Mouse (Mus musculus): ENCODE results near the gene Fyn. TPM values are rescaled to one million over a fixed set of nuclear protein-coding genes. Genes with fewer than 3 reads are reported as not detected.

Gene Fyn
- polyA plus RNA-seq, 3 experiments from 2014 or later = 100 to 133 (median 132) TPM

DNA sequence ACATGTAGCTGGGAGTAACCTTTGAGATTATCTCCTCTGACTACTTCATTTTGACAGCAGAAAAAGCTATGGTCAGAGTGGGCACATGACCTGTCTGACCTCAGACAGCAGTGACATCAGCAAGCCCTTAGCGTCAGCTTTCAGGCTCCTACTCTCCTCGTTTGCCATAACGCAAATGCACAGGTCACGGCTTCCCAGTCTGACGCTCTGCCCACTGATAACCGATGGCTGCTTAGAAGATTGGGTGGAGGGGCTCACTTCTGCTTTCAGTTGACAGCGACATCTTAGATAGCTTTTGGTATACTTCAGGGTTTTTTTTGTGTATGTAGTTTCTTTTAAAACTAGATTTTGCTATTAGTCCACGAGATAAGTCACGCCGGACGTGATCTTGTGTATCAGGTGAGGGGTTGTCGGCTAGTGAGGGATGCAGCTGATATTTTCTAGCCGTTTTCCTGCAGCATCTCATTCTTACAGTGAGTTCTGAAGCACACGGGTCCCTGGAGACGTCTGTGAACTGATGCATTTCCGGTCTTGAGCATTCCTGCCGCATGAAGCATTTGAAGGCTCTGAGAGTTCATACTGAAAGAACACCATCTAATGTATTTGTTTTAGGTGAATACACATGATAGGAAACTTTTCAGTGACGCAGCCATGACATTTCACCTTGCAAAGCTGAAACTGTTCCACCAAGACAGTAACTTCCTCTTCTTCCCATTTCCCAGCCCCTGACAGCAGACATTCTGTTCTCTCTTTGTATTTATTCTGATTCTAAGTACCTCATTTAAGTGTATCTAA, 44.4 kb downstream of the Fyn start:
- ATAC-seq = peak; percentile 51

DNA sequence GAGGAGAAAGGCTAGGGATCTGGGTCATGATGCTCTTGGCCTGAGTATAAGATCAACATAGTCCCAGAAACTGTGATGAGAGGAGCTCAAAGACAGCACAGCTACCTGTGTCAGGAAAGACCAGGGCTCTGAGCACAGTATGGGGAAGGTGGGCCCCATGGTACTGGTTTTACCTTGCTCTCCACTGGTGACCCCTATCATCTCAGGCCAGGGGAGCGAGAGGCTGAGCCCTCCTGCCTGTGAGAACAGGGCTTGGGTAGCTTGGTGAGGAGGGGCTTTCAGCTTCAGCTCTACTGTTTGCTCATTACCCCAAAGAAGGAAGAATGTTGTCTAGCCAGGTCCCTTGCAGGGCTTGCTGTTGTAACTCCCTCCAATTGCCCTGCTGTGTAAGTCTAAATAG, 45.4 kb downstream of the Fyn start:
- ATAC-seq = no peak

DNA sequence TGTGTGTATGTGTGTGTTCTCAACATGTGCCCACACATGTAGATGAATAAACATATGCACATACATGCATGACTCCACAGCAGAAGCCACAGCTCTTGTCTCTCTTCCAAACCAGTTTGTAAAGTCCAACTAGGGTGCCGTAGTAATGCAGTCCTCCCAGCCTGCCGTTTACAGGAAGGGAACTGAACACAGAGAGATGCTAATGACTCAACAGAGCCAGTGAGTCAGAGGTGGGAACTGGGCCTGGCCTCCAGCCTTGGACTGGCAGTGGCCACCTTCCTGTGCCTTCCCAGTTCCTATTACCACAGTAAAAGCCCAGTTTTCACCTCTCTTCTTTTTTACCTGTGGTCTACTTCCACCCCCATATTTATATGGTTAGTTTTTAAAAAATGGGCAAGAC, 46.9 kb downstream of the Fyn start:
- peak; percentile 61 for ATAC-seq

DNA sequence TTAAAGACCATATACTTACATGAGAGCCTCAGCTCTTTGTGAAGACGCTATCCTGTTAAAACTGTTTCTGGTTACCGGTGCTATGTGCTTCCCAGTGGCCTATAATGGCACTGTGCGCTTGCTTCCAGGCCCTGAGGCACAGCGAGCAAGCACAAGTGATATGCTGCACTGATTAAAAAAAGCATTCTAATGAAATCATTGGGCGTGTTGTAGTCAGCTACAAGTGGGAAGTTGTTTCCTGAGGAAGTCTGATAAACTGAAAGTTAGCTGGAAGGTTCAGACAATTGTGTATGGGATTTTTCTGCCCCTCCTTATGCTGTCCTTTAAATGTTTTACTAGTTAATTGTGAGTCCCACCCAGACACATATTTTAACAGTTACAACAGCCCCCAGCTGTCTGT, 49.0 kb downstream of the Fyn start:
- no peak for ATAC-seq

DNA sequence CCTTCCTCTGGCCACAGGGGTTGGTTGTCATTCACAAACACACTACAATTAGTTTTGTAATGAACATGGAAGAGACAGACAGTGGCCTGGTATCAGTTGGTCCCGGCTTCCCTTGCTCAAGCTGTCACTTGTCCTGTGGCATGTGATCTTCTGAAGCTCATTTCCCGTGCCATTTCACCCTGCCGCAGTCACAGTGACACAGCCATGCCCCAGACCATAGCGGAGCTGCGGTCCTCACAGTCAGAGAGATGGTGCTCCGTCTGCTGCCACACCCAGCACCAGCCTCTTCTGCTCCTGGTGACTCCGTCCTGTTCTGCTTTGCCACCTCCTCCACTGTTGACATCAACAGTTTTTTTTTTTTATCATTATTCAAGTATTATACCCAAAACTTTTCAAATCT, 49.7 kb downstream of the Fyn start:
- no peak for ATAC-seq

DNA sequence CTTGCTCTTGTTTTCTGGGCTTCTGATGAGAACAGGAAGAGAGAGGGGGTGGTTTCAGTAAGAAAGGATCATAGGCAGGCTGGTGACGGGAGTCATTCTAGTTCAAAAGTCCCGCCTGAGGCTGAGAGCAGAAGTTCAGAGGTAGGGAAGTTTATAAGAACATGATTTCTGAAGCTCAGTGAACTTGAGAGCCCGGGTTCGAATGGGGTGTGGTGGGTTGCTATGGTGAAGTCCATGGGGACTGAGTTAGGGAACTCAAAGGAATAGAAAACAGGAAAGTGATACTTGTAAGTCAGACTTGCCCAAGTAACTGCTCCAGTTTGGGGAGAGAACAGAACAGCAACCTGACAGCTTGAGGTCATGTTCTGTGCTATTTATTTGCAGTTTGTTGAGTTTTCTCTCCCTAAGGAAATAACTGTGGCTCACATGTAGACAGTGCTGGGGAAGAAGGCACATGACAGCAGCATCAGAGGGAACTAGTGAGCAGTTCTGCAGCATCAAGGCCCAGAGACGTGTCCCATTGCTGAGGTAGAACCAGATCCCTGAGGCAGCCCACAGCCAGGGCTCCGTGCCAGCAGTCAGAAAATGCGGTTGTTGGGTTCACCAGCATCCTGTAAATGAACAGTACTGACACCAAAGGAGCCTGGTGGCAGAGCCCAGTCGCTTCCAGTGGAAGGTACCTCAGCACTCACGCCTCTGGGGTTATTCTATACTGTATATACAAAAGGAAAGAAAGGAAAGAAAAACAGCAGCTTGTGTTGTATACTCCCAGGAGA, 52.4 kb downstream of the Fyn start:
- ATAC-seq = peak; percentile 67

DNA sequence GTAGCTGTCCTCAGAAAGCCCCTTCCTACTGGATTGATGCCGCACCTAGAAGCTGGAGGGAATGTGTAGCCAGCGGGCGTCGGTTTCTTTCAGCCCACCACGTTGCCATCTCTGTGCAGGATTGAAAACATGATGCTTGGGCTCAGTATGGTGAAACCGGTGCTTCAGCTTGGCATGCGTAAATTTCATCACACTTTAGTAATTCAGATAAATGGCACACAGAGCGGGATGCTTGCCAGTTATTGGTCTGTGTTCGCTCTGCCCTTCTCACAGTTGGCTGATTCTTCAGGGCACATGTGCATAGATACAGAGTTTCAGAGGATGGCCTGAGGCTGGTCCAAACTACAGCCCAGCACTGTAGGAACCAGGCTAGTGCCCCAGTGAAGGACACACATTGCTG, 53.1 kb downstream of the Fyn start:
- no peak for ATAC-seq

DNA sequence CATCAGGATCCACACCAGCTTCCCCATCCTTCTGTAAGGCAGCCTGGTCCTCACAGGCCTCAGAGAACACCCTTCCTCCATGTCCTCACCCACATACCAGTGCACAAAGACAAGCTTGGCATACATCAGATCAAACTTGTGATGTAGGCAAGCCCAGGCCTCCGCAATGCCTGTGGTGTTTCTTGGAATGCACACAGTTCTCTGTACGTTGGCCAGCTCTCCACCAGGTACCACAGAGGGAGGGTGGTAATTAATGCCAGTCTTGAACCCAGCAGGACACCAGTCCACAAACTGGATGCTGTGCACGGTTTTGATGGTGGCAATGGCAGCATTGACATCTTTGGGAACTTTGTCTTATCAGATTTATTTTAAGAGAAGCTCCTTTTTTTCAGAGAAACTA, 56.0 kb downstream of the Fyn start:
- no peak for ATAC-seq

DNA sequence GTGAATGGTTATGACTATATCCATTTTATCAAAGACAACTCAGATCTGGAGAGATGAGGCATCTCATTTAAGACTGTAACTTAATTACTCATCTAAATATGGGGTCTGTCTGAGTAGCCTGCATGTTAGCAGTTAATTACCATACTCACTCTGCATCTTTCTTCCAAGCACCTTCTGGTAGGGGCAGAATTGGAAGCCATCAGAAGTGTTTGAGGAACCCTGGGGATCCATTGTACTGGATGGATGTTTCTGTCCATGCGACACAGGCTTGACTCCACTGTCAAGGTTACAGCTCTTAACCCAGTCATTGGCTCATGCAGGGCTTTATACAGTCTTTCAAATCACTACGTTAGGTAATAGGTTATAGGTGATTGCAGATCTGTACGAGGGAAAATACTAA, 57.4 kb downstream of the Fyn start:
- ATAC-seq = no peak

DNA sequence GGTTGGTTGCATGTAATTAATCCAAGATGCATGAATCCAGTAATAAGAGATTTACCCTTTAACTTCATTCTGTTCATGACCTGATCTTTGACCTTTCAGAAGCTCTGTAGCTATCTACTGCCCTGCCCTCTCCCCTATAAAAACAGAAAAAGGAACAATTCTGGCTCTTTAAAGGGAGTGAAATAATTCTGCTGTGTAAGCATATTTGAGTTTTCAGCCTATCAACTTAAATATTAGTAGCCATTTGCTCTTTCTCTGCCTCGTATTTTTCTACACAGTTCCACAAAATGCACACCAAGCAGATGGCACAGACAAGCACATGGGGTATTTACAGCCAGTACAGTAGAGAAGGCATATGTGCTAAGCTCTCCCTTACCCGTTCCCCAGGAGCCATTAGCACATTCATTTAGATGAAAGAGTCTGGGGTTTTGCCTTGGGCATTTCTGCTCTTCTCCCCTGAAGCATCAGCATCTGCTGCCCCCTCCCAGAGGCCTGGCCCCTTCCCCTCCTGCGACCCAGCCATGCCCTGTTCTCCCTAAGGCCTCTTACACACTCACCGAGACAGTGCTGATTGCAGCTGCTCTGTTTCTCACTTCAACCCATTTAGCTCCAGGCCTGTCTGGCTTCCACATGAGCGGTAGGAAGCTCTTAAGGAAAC, 58.3 kb downstream of the Fyn start:
- no peak for ATAC-seq

DNA sequence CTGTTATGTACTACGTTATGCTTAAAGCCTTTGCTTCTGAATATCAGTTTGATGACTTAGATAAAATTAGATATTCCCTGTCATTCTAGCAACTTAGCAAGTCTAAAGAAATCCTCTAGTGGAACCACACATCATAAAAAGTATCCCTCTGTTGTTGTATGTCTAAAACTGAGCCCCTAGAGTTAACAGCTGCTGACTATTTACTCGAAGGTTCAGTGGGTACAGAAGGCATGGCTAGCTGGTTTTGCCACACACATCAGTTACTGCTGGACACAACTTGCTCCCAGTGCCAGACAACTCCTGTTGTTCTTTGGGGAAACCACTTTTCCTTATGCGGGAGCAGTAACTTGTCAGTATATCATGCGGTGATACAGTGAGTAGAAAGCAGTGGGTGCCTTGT, 61.0 kb downstream of the Fyn start:
- ATAC-seq = no peak

DNA sequence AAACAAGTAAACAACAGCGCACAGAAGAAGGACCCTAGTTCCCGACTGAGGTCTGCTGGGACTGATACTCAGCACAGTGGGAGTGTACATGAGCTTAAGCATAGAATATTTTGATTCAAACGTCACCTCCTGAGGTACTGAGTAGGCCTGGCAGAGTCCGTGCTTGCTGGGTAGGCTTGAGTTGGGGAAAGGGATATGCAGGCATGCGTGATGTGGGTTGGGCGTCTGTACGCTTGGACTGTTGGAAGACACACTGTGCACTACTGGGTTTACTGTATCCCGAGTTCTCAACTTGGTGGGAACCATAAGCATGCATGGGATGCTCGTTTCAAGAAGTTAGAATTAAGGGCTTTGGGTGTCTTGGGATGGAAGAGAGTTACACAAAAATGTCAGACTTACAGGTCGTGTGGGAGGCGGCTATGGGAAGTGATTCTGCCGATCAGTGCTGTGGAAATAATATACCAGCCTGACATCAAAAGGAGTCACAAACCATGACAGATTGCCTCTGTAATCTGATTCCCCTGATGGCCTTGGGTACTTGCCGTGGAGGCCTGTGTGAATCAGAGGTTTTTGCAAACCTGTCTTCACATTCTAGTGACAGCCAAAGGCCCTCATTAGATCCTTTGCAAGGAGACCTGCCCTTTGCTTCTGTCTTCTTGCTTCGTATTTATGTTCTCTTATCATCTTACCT, 61.6 kb downstream of the Fyn start:
- peak; percentile 46 for ATAC-seq

DNA sequence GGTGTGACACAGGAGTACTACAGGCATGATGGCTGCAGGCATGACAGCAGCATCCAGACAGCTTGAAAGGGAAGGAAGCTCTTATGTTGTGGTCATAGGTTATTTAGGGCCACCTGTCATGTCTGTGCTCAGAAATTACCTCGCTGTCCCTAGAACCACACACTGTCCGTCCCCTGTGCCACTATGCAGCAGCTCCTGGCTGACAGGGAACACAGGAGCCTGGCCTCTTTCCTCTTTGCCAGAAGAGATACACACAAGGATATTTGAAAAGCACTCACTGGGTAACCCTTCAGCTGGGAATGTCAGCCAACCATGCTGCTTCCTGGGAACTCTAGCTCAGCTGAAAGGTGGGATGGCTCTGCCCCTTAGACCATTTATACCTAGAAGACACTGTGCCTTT, 62.6 kb downstream of the Fyn start:
- no peak for ATAC-seq

DNA sequence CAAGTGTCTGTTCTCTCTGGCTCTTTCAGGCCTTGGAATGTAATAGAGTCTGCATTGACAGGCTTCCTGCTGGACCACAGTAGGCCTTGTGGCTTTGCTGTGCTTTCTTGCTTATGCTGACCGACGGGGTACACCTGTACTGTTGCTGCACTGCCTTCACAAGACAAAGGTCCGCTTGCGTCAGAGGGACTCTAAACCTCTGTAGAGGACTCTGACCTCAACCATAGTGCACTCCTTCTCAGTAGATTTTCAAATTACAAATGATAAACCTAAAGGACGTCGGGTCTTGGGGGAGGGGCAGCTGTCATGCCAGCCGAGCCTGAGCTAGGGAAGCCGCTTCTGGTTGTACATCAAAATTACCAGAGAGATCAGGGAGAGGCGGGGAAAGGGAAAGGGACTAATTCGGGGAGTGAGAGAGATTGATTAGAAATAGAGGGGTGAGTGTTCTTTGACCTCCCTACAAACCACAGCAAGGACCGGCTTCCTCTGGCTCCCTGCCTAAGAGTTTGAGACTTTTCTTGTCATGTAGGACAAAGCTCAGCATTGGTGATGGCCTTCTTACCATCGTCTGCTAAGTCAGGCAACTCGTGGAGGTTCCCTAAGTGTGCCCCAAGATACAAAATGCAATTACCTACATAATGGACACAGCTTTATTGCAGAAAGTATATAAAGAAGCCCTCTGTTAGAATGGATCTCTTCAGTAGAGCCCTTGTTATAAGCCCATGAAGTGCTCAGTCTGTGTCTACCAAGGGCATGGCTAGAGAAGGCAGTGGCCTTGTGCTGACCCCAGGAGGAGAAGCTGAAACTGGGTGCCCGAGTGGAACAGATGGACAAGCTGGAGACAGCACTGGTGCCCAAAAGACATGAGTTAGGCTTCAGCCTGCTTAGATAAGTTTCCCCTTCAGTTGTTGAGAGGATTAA, 64.3 kb downstream of the Fyn start:
- no peak for ATAC-seq

DNA sequence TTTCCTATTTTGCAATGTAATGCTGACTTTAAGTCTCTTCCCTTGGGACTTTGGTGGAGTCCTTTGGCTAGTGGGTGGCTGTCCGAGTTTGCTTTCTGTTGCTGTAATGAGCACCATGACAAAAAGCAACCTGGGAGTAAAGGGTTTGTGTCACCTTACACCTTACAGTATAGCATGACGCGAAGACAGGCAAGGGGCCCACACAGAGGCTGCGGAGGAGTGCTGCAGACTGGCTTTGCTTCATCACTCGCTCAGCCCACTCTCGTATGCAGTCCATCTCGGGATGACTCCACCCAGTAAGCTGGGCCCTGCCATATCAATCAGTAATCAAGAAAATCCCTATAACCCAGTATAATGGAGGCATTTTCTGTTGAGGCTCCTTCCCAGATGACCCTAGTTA, 65.2 kb downstream of the Fyn start:
- ATAC-seq = no peak

DNA sequence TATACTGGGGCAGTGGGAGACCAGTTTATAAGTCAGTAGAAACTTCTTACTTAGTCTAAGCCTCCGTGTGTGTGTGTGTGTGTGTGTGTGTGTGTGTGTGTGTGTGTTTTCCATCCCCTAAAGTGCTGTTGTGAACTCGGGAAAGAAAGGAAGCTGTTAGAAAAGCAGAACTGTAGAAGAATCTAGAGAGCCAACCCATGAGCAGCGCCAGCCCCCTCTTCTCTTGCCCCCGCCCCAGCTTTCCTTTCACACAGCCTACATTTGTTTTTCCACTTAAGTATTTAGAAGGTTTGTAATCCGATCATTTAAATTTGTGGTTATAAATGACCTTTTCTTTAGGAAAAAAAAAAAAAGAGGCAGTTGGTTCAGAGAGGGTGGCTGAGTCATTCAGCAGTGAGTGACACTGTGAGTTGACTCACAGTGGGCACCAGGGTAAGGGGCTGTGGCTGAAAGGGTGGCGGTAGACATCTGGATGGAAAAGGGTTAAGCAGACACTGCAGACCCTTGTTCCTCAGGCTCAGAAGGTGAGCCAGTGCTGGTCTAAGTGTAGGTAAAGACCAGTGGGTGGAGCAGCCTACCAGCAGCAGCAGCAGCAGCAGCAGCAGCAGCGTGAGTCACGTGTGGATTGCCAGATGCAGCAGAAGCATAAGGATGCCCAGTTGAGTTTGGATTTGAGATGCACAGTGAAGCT, 66.2 kb downstream of the Fyn start:
- peak; percentile 61 for ATAC-seq

DNA sequence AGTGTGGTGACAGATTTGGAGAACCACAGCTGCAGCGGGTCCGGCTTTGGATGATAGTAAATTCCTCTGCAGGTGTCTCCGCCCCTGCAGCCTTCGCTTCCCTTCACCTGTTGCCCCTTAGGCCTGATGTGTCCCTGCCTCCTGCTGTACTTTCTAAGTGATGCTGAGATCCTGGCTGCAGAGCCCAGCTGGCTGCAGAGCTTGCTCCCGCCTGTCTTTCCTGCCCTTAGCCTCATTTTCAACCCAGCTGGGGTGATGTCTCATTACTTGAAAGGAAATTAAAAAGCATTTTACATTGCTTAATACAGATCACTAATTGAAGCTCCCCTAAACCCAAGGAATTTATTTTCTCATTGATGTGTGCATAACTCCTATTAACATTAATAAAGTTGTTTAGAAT, 70.2 kb downstream of the Fyn start:
- ATAC-seq = no peak

DNA sequence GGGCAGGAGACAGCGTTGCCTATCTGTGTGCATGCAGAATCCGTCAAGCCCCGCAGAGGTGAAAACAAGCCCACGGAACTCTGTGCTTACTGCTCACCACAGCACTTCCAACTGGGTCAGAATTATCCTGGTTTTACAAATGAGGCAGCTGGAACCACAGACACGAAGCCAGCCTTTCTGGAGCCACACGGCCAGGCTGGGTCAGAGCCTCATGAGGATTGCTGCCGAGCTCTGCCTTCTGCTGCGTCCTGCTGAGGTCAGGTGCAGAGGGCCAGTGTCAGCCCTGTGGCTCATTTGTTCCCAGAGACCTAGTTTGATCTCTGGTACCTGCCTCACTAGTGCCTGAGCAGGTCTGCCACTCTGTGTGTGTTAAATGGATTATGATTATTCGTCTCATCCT, 71.9 kb downstream of the Fyn start:
- ATAC-seq = no peak

DNA sequence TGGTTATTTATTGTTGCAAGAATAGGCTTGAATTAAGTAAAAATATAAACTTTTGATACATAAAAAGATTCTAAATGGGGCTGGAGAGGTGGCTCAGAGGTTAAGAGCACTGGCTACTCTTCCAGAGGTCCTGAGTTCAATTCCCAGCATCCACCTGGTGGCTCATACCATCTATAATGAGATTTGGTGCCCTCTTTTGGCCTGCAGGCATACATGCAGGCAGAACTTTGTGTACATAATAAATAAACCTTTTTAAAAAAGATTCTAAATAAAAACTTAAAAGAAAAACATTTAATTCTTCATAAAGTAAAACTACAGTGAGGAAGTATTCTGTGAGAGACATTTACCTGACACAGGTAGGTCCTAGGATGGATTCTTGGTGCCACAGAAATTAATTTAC, 73.0 kb downstream of the Fyn start:
- no peak for ATAC-seq

DNA sequence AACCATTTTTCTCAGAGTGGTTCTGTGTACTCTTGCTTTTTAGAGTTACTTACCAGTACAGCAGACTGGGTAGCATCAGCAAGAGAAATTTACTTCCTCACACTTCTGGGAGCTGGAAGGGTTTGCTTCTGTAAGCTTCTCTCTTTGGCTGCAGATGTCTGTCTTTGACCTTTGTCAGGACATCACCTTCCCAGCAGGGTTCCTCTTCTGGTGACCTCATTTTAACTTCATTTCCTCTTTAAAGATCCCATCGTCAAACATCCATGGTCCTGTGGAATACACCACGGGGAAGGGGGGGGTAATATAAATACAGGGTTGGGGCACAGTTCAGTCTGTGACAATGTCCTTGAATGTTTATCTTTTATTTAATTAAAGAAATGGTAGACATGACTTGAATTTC, 74.5 kb downstream of the Fyn start:
- no peak for ATAC-seq

DNA sequence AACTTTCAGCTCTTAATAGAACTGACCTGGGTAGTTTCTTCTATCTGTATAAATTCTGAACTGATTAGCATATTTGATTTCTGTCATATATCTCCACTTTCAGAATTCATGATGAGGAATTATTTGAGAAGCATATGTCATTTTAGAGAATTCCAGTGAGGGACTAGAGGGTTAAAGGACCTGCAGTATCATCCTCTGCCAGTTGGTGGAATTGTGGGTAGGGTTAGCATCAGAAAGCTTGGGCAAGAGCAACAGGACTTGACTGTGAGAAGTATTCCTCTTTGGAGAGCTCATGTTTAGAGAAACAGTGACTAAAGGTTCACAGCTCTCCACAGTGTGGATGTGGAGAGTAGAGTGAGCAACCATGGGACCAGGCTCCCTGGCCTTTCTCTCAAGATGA, 75.3 kb downstream of the Fyn start:
- ATAC-seq = peak; percentile 46

Measured in inflammation-experienced regulatory T-cells, adult 6 months (primary cell).